Mouse (Mus musculus) gastrocnemius, adult 8-10 months (tissue): ENCODE measurements at regions not wholly inside any gene's neighbourhood (a gene's known extent, or its start where the extent isn't known, plus 50 kb on each side); places are given as distances from the start of the nearest gene placed in this dataset.

Experiments
- DNase-seq, 2 experiments: peaks; one replicate each; pipeline ENCODE4 v3.0.0; 2022; ENCODE audit warnings: low spot score in 2 of 2

DNA sequence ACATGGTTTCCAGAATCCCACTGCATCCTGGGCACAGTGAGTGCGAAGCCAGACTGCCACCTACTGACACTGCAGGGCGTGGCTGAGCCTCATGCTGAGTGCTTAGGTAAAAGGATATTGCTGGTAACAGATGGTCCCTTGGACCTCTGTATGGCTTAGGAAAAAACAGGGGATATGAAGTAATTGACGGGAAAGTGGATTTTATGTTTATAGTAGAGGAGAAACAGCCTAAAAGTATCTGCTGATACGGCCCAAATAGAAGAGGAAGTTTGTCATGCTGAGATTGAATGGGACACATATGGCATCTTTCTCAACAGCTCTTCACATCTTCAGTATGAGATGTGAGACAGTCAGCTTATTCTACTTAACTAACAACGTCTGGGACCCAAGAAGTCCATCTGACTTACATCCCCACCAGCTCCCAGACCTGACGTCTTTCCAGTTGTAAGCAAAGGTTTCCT is 182.1 kb downstream of the Rap2a start:
- peak in 1 of 2 experiments; percentile 9 for DNase-seq

DNA sequence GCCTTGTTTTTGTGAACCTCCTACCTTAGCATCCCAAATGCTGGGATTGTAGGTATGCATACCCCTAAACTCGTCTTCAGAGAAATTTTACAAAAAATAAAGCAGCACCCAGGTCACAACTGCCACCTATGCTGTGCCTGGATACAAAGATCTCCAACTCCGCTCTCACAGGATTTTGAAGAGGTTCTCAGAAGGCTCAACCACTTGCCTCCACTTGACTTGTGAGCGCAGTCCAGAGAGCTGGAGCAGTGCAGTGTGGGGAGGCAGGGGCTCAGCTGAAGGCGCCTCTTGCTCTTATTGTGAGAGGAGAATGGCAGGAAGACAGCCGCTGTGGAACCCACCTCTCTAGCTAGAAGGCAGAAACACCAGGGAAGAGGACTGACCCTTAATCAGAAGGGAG is 182.9 kb downstream of the Rap2a start:
- DNase-seq = no peak

- no peak for DNase-seq
Observed at GRCm38 (mm10) chr14:120669665-120670064, 191.4 kb downstream of the Rap2a start.

DNA sequence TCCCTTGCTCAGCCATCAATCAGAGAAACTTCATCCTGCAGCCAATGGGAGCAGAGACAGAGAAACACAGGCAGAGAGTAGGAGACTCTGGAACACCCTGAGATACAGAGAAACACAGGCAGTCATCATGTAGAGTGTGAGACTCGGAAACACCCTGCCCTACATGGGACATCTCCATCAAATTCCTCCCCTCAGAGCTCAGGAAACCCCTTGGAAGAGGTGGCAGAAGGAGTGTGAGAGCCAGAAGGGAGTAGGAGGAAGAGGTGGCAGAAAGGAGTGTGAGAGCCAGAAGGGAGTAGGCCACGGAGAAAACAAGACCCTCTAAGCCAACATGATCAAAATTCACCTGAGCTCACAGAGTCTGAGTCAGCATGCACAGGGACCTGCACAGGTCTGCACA is 197.5 kb downstream of the Rap2a start:
- no peak for DNase-seq

DNA sequence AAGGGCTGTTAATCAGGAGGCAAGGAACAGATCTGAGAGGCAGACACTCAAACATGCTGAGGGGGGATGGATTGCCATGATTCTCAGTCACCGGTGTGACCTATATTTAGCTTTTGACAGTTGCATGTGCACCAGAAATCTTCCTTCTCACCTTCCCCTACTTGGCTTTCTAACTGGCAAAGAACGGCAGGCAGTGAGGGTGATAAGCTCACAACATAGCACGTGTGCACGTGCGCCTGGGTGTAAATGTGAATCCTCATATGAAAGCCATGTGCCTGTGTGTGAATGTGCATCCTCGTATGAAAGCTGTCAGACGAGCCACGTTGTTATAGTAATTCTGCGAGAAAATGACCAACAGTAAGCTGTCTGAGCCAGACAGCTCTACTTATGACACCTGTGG is 200.3 kb downstream of the Rap2a start:
- DNase-seq = no peak

- DNase-seq = no peak
Observed at GRCm38 (mm10) chr14:120679072-120679471, 200.8 kb downstream of the Rap2a start.

- no peak for DNase-seq
Observed at GRCm38 (mm10) chr14:120680272-120680671, 202.0 kb downstream of the Rap2a start.

- no peak for DNase-seq
Observed at GRCm38 (mm10) chr14:120685263-120685662, 207.0 kb downstream of the Rap2a start.

DNA sequence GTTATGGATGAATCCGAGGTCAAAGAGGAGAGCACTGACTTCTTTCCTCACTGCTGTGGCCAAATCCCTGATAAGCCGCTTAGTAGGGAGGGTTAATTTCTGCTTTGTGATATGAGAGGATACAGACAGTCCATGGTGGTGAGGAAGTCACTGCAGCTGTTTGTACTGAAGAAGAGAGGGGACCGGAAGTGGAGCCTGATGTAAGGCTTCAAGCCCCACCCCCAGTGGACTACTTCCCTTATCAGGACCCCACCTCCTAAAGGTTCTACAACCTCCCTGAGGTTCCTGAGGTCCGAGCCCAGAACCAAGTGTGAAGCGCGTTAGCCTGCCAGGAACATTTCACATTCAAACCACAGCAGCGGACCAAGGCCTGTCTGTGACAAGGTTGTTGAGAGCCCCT is 207.6 kb downstream of the Rap2a start:
- no peak for DNase-seq

DNA sequence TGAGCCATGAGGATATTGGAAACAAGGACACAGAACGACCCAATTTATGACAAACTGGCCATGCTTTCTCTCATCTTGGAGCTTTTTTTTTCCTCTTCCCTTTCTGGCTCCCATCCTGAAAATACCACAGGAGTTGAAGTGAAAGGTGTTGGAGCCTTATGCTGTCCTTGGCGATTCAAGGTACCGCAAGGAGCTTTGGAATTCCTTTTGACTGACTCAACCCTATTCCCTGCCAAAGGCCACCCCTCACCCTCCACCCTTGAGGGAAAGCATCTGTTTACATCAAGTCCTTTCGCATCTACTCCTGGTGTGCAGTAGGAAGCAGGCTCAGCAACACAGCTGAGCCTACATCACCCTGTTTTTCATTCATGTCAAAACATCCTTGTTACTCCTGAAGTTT is 208.5 kb downstream of the Rap2a start:
- no peak for DNase-seq

DNA sequence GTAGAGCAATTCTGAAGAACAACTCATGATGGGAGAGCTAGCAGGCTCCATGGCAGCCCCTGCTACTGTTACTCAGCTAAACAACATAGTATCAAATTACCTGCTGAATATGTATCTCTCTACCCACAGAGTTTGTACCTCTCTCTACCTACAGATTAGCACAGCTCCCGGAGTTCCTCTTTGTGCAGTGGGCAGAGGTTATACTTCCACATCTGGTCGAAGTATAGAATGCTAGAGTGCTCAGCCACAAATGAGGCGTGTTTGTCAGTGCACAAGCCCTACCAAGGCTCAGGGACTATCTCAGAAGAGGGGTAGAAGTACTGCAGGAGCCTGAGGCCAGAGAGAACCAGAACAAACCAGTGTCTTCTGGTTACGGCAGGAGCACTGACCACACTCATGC is 211.6 kb upstream of the Ipo5 start:
- DNase-seq = no peak

DNA sequence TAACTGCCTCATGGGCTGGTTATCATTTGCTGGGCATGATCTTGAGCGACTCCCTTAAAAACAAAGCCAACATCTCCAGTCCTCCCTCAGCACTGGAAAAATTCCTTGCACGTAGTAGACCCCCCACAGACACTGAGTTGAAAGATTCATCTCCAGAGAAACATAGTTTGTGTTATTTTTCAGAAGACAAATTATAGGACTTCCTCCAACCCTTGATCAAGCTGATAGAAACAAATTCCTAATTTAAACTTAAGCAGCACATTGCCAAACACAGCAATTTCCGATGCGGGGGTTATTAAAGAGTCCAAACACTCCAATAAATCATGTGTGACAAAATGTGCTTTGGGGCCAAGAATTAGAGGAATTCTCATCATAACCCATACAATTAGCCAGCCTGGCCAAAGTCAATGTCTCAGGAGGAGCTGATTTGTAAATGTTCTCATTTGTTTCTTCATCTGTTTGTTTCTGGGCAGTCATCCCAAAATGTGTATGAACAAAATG is 205.7 kb upstream of the Ipo5 start:
- DNase-seq = no peak

GRCm38 (mm10) chr14:120710782-120711181 is 200.2 kb upstream of the Ipo5 start:
- no peak for DNase-seq

DNA sequence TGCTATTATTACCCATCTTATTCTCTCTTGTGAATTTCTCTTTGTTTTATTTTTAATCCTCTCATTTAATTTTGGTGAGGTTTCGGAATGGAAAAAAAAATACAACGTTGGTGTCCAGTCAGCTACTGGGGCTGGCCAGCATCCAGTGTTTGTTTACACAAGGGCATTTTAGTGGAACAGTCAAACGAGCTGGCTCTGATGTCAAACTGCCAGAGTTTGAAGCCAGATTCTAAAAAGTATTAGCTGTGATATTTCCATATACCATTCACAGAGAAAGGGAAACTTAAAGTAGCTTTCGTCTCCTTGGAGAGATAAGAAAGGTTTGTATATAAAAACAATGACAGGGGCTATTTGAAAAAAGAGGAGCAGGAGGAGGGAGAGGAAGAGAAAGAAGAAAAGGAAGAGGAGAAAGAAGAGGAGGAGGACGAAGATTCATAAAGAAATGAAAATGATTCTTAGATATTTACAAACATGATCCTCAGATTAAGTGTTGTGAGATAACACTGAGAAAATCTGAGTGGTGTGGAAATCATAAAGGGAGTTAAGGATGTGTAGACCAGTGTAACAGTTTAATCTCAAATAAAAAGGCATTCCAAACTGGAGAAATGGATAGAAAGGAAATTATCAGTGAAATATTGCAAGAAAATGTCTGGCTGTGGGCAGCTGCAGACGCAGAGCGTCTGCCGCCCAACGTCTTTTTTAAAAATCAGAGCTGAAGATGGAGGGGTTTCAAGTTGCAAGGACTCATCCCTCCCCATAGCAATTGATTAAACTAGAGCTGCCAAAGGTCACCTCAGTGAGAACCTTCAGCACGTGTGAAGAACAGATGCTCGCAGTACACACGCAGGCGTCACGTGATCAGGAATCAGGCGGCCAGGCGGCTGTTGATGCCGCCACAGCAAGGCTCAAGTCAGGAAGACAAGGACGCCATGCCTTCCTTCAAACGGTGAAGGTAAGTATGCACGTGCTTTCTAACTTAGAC is 190.3 kb upstream of the Ipo5 start:
- DNase-seq = no peak

DNA sequence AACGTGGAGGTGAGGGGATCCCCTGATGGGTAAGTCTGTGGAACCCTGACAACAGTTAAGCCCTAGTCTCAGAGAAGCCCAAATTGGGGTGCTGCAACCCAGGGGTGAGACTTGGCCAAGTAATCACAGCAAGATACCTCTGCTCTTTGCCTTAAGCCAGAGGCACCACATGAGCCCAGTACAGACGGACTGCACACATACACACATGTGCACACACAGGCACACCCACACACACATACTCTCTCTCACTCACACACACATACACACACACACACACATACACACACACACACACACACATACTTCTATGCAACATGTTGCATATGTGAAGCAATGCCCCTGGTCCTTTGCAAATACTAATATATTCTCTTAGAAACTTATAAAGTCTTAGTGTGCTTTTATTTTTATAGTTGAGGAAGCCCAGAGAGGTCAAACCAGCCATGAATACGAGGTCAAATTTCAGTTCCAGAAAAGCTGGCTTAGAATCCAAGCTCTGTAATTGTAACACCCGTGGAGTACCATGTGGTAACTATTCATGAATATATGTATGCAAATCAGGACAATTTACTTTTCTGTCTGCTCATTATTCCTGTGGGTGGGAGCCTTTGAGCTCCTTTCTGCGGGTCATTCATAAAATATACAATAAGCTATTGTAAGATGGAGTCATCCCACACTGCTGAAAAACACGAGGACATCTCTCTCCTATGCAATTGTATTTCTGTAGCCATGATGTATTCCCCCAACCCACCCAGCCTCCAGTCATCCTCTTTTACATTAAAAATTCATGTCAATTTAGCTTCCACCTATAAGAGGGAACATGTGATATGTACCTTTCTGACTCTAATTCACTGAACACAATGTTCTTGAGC is 189.2 kb upstream of the Ipo5 start:
- DNase-seq = no peak

- DNase-seq = no peak
Observed at GRCm38 (mm10) chr14:120722546-120723112, 188.4 kb upstream of the Ipo5 start.

DNA sequence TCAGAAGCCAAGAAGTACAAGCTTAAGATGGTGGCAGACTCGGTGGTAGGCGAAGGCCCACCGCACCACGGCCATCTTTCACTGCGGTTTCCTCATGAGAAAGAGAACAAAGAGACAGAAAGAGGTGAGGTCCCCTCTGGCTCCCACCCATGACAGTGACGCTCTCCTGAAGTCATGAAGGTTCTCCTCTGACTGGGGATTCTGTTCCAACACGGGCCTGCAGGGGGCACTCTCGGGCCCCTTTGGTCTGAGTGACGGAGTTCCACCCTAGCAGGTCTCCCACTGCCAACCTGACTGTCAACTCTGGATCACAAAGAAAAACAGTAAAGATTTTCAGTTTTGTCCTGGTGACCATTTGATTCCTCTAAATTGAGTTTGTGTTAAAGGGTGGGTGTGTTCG is 182.9 kb upstream of the Ipo5 start:
- DNase-seq = no peak

GRCm38 (mm10) chr14:120730226-120730625 is 180.8 kb upstream of the Ipo5 start:
- DNase-seq = no peak

DNA sequence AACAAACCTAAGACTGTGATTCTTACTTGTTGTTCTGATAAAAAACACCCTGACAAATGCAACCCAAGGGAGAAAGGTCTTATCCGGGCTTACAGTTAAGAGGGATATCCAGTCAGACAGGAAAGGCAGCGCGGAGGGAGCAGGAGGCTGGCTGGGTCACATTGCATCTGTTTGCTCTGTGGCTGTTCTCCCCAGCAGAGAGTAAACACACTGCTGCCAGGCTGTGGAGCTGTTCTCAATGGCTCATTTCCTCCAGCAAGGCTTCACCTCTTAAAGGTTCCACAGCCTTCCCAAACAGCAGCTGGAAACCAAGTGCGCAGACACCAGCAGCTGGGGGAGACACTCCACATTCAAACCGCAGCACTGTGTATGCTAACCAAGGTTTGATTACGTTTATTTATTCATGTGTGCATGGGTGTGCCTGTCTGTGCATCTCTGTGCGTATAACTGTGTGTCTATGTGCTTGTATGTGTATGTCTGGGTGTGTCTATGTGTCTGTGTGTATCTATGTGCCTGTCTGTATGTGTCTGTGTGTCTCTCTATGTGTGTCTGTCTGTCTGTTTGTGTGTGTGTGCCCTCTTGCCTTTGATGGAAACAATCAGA is 179.2 kb upstream of the Ipo5 start:
- no peak for DNase-seq

- no peak for DNase-seq
Observed at GRCm38 (mm10) chr14:120732400-120733138, 178.5 kb upstream of the Ipo5 start.
